Mouse (Mus musculus) cerebellum, adult 2 months (tissue): ENCODE measurements at regions not wholly inside any gene's neighbourhood (a gene's known extent, or its start where the extent isn't known, plus 50 kb on each side); places are given as distances from the start of the nearest gene placed in this dataset.

Source experiments
- CTCF ChIP-seq: fragments of 200-500 bp; IDR thresholded peaks from 2 replicates; pipeline ENCODE4 v1.5.1; 2011; ENCODE audit warnings: low read depth, mild to moderate bottlenecking, control low read depth, low read length, moderate library complexity, borderline replicate concordance; ENCODE audit not compliant: insufficient read depth
- POLR2A ChIP-seq: fragments of 200-500 bp; IDR thresholded peaks from 2 replicates; pipeline ENCODE4 v1.6.1; 2011; ENCODE audit warnings: low read length, control low read depth, borderline replicate concordance; ENCODE audit not compliant: insufficient read depth

DNA sequence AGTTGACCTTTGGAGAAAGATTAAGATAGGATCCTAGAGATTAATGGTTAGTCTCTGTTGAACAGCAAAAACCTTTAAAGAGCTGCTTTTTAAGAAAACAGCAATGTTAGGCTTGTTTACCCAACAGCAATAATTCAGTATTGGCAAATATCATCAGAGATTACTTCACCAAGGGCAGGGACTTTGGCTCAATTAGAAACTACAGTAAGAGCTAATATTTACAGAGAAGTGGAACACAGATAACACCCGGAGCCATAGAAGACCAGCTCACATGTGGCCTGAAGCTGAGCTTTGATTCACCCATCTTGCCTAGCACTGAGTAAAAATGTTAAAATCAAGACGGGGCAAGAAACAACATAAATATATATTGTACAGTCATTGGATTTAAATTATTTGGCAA, 611.9 kb upstream of the Cntnap5b start:
- TF ChIP-seq CTCF, result no peak
- TF ChIP-seq POLR2A, result no peak
